Comparison of ENCODE assay signal across 8 mouse cellular contexts in genomic region chr6:83326394-83326736, GRCm38 (mm10). TPM values are rescaled to one million over a fixed set of nuclear protein-coding genes. Genes with fewer than 3 reads are reported as not detected.
DNase-seq lines count a peak whose midpoint lies in the region; ATAC-seq and TF ChIP-seq lines count a peak whose summit lies in the region.

No protein-coding gene starts in this region.

- H3K9me3 ChIP-seq in liver, embryonic 12.5 days (replicated peaks) = no peaks in the 10 kb centered on the region

- H3K27ac ChIP-seq in gastrocnemius, adult 2 months = peak overlapping the region; percentile 98
- H3K27ac ChIP-seq in thymus, adult 2 months (ENCODE audit: control insufficient read depth, insufficient read depth, low read length) = no peak overlapping the region
- peak overlapping the region; percentile 98 for H3K27ac ChIP-seq in liver, embryonic 12.5 days

- ATAC-seq in liver, embryonic 12.5 days = peak; percentile 34

- intact Hi-C loops in gastrocnemius, adult 2 months (cut with DNase I) = no loop called here

- H3K9ac ChIP-seq in liver, embryonic 12.5 days = peak overlapping the region; percentile 88

- H3K4me1 ChIP-seq in thymus, adult 2 months (replicated peaks; ENCODE audit: control insufficient read depth, insufficient read depth, low read length) = peaks cover 5% of the 10 kb centered on the region
- H3K4me1 ChIP-seq in liver, embryonic 12.5 days = peaks cover 44% of the 10 kb centered on the region

- H3K4me2 ChIP-seq in liver, embryonic 12.5 days = peak overlapping the region; percentile 78

- no peaks in the 10 kb centered on the region for H3K27me3 ChIP-seq in thymus, adult 2 months (ENCODE audit: control insufficient read depth, insufficient read depth, low read length)
- H3K27me3 ChIP-seq in liver, embryonic 12.5 days (replicated peaks) = no peaks in the 10 kb centered on the region

- no peak for DNase-seq in gastrocnemius, adult 2 months
- DNase-seq in gastrocnemius, postnatal 4 days (ENCODE audit: low spot score in 2 of 2) = no peak
- DNase-seq in thymus, adult 2 months = no peak
- no peak for DNase-seq in thymus, postnatal 4 days
- DNase-seq in MN1 (ENCODE audit: low spot score) = no peak
- DNase-seq in left cerebral cortex, adult 9 months (ENCODE audit: low spot score in 2 of 2) = no peak
- no peak for DNase-seq in thymus, postnatal 0 days (ENCODE audit: low spot score)

- no peak for TF ChIP-seq CTCF in gastrocnemius, adult 2 months (IDR thresholded peaks at IDR 0.05)
- no peak for TF ChIP-seq CTCF in thymus, adult 2 months (IDR thresholded peaks at IDR 0.05; ENCODE audit: borderline replicate concordance, control insufficient read depth, extremely low read depth, insufficient read depth, low read length, poor library complexity)

- H3K36me3 ChIP-seq in thymus, adult 2 months (ENCODE audit: control insufficient read depth, insufficient read depth, low read length) = peaks cover 22% of the 10 kb centered on the region
- peaks cover 40% of the 10 kb centered on the region for H3K36me3 ChIP-seq in liver, embryonic 12.5 days

- TF ChIP-seq POLR2A in thymus, adult 2 months (IDR thresholded peaks at IDR 0.05; ENCODE audit: control insufficient read depth, extremely low read depth, insufficient read depth, low read length, poor library complexity) = no peak

- under 1% methylated on average over 6 of the region's 6 CpGs for WGBS in thymus, adult 2 months
- WGBS in liver, embryonic 12.5 days (ENCODE audit: insufficient replicate concordance) = 3% methylated on average over 6 of the region's 6 CpGs

- peak overlapping the region; percentile 92 for H3K4me3 ChIP-seq in gastrocnemius, adult 2 months
- H3K4me3 ChIP-seq in thymus, adult 2 months (ENCODE audit: control insufficient read depth, insufficient read depth, low read length) = peak overlapping the region; percentile 77
- peak overlapping the region; percentile 91 for H3K4me3 ChIP-seq in liver, embryonic 12.5 days

RNA-seq across cellular contexts. Expression of gene Mob1a, which starts 0.5 kb away (rescaled TPM):
- total RNA-seq in gastrocnemius, adult 2 months (2021) = 10 to 100 TPM in 1 of 2 experiments, 1 to 10 TPM in 1; 7.4 to 12.6 TPM
- 10 to 100 TPM; 36.6 to 42.8 TPM for total RNA-seq in gastrocnemius, postnatal 4 days (2021)
- 45.5 and 49.1 TPM in 2 replicates for polyA plus RNA-seq in thymus, adult 2 months (2012; rRNA removed)
- polyA plus RNA-seq in liver, embryonic 12.5 days (2016; fragmentation: Nextera tagmentation; extraction: Ambion mirVana) = 58.6 and 59.9 TPM in 2 replicates
- polyA plus RNA-seq in thymus, postnatal 0 days (2015; fragmentation: Nextera tagmentation; extraction: Ambion mirVana) = 71.5 and 73.4 TPM in 2 replicates

RNA-seq across cellular contexts. Expression of gene Mthfd2, which starts 0.7 kb away (rescaled TPM):
- total RNA-seq in gastrocnemius, adult 2 months (2021) = 1 to 10 TPM; 3.0 to 4.2 TPM
- total RNA-seq in gastrocnemius, postnatal 4 days (2021) = 10 to 100 TPM in 1 of 2 experiments, 1 to 10 TPM in 1; 7.5 to 10.6 TPM
- polyA plus RNA-seq in thymus, adult 2 months (2012; rRNA removed) = 15.9 and 16.3 TPM in 2 replicates
- 112 and 114 TPM in 2 replicates for polyA plus RNA-seq in liver, embryonic 12.5 days (2016; fragmentation: Nextera tagmentation; extraction: Ambion mirVana)
- polyA plus RNA-seq in thymus, postnatal 0 days (2015; fragmentation: Nextera tagmentation; extraction: Ambion mirVana) = 40.7 and 48.6 TPM in 2 replicates

RNA-seq across cellular contexts. Expression of gene Bola3, which starts 22.6 kb away (rescaled TPM):
- total RNA-seq in gastrocnemius, adult 2 months (2021) = 100 to 1,000 TPM; 245 to 263 TPM
- 100 to 1,000 TPM; 118 to 137 TPM for total RNA-seq in gastrocnemius, postnatal 4 days (2021)
- 10.6 and 13.6 TPM in 2 replicates for polyA plus RNA-seq in thymus, adult 2 months (2012; rRNA removed)
- polyA plus RNA-seq in liver, embryonic 12.5 days (2016; fragmentation: Nextera tagmentation; extraction: Ambion mirVana) = 314 and 322 TPM in 2 replicates
- 216 and 226 TPM in 2 replicates for polyA plus RNA-seq in thymus, postnatal 0 days (2015; fragmentation: Nextera tagmentation; extraction: Ambion mirVana)

Comparison
In these comparisons a context has a peak if more than half of its experiments do, and no peak if none do; other contexts are left out.
1. RNA of gene Bola3, which starts 22.6 kb away (polyA plus RNA-seq): 314 to 322 TPM in liver, embryonic 12.5 days and 216 to 226 TPM in thymus, postnatal 0 days; 10.6 to 13.6 TPM in thymus, adult 2 months; every median in the first group is over 10 times any median in the second.
2. Peak in every context shown above with its lines, with median percentiles within 50 percentile points of each other: H3K4me3 ChIP-seq.